Mouse (Mus musculus): ENCODE results near the gene Noxo1. TPM values are rescaled to one million over a fixed set of nuclear protein-coding genes. Genes with fewer than 3 reads are reported as not detected.
A peak's percentile ranks its signal among the peaks of the same experiment; 100 is the strongest.

The Noxo1 gene
- polyA plus RNA-seq, 1 experiment from 2014 or later, result 2.0 TPM

- no peaks in the 10 kb centered on the region for H3K36me3 ChIP-seq (ENCODE audit: control insufficient read depth, insufficient read depth)
- H3K9me3 ChIP-seq (ENCODE audit: control insufficient read depth, low read length), result no peaks in the 10 kb centered on the region
- WGBS, result 88% methylated on average over 5 of the region's 5 CpGs
- no peak overlapping the region for H3K4me2 ChIP-seq (ENCODE audit: low read length)
- H3K27me3 ChIP-seq (replicated peaks; ENCODE audit: control insufficient read depth, insufficient read depth, low read length), result peaks cover 14% of the 10 kb centered on the region
- no peak overlapping the region for H3K27ac ChIP-seq (ENCODE audit: low read length)
- no peak overlapping the region for H3K4me3 ChIP-seq (replicated peaks; ENCODE audit: low read length)
- ATAC-seq, result no peak
- no peak overlapping the region for H3K9ac ChIP-seq (replicated peaks; ENCODE audit: low read depth, low read length)
- peaks cover 39% of the 10 kb centered on the region for H3K4me1 ChIP-seq (replicated peaks; ENCODE audit: control insufficient read depth, insufficient read depth, low read length)
Observed at GRCm38 (mm10) chr17:24692385-24692784, 3.6 kb upstream of the Noxo1 start.

GRCm38 (mm10) chr17:24695326-24696010 lies 566 bp upstream of the Noxo1 start:
- H3K4me2 ChIP-seq (ENCODE audit: low read length), result peak overlapping the region; percentile 70
- peak overlapping the region; percentile 79 for H3K4me3 ChIP-seq (replicated peaks; ENCODE audit: low read length)
- H3K36me3 ChIP-seq (ENCODE audit: control insufficient read depth, insufficient read depth), result no peaks in the 10 kb centered on the region; the same call in none of the 2 replicates
- 6% methylated on average over 51 of the region's 51 CpGs for WGBS
- H3K9ac ChIP-seq (replicated peaks; ENCODE audit: low read depth, low read length), result peak overlapping the region; percentile 87
- ATAC-seq, result peak; percentile 43
- H3K9me3 ChIP-seq (ENCODE audit: control insufficient read depth, low read length), result no peaks in the 10 kb centered on the region
- peak overlapping the region; percentile 90 for H3K27ac ChIP-seq (ENCODE audit: low read length)
- no peaks in the 10 kb centered on the region for H3K27me3 ChIP-seq (replicated peaks; ENCODE audit: control insufficient read depth, insufficient read depth, low read length)
- H3K4me1 ChIP-seq (replicated peaks; ENCODE audit: control insufficient read depth, insufficient read depth, low read length), result peaks cover 19% of the 10 kb centered on the region

GRCm38 (mm10) chr17:24697985-24698384 lies 2.0 kb downstream of the Noxo1 start:
- no peak overlapping the region for H3K27ac ChIP-seq (ENCODE audit: low read length)
- WGBS, result 12% methylated on average over 5 of the region's 5 CpGs
- no peak overlapping the region for H3K9ac ChIP-seq (replicated peaks; ENCODE audit: low read depth, low read length)
- H3K36me3 ChIP-seq (ENCODE audit: control insufficient read depth, insufficient read depth), result peaks cover 17% of the 10 kb centered on the region
- H3K4me3 ChIP-seq (replicated peaks; ENCODE audit: low read length), result no peak overlapping the region
- H3K27me3 ChIP-seq (replicated peaks; ENCODE audit: control insufficient read depth, insufficient read depth, low read length), result no peaks in the 10 kb centered on the region
- peaks cover 15% of the 10 kb centered on the region for H3K4me1 ChIP-seq (replicated peaks; ENCODE audit: control insufficient read depth, insufficient read depth, low read length)
- no peak overlapping the region for H3K4me2 ChIP-seq (ENCODE audit: low read length)
- no peak for ATAC-seq
- no peaks in the 10 kb centered on the region for H3K9me3 ChIP-seq (ENCODE audit: control insufficient read depth, low read length)

- WGBS, result 74% methylated on average over 9 of the region's 9 CpGs
Observed at GRCm38 (mm10) chr17:24698715-24699114, 2.7 kb downstream of the Noxo1 start.

GRCm38 (mm10) chr17:24699473-24699872 lies 3.4 kb downstream of the Noxo1 start:
- Histone ChIP-seq H3K4me3 (replicated peaks; ENCODE audit: low read length) (no peak overlapping the region), H3K27me3 (replicated peaks; ENCODE audit: control insufficient read depth, insufficient read depth, low read length) (no peaks in the 10 kb centered on the region), H3K9me3 (ENCODE audit: control insufficient read depth, low read length) (no peaks in the 10 kb centered on the region), H3K4me2 (ENCODE audit: low read length) (no peak overlapping the region), H3K9ac (replicated peaks; ENCODE audit: low read depth, low read length) (no peak overlapping the region), H3K36me3 (ENCODE audit: control insufficient read depth, insufficient read depth) (peaks cover 23% of the 10 kb centered on the region), H3K4me1 (replicated peaks; ENCODE audit: control insufficient read depth, insufficient read depth, low read length) (peaks cover 15% of the 10 kb centered on the region), H3K27ac (ENCODE audit: low read length) (no peak overlapping the region)
- no peak for ATAC-seq
- WGBS, result 85% methylated on average over 2 of the region's 2 CpGs

More at GRCm38 (mm10) chr17:24698715-24699114, 2.7 kb downstream of the Noxo1 start:
- no peak for ATAC-seq
- Histone ChIP-seq H3K9me3 (ENCODE audit: control insufficient read depth, low read length) (no peaks in the 10 kb centered on the region), H3K4me3 (replicated peaks; ENCODE audit: low read length) (no peak overlapping the region), H3K4me2 (ENCODE audit: low read length) (no peak overlapping the region), H3K9ac (replicated peaks; ENCODE audit: low read depth, low read length) (no peak overlapping the region), H3K27ac (ENCODE audit: low read length) (no peak overlapping the region), H3K36me3 (ENCODE audit: control insufficient read depth, insufficient read depth) (peaks cover 17% of the 10 kb centered on the region), H3K4me1 (replicated peaks; ENCODE audit: control insufficient read depth, insufficient read depth, low read length) (peaks cover 15% of the 10 kb centered on the region), H3K27me3 (replicated peaks; ENCODE audit: control insufficient read depth, insufficient read depth, low read length) (no peaks in the 10 kb centered on the region)

- Histone ChIP-seq H3K36me3 (ENCODE audit: control insufficient read depth, insufficient read depth) (peaks cover 24% of the 10 kb centered on the region), H3K4me3 (replicated peaks; ENCODE audit: low read length) (no peak overlapping the region), H3K4me1 (replicated peaks; ENCODE audit: control insufficient read depth, insufficient read depth, low read length) (peaks cover 10% of the 10 kb centered on the region), H3K9ac (replicated peaks; ENCODE audit: low read depth, low read length) (no peak overlapping the region), H3K4me2 (ENCODE audit: low read length) (no peak overlapping the region), H3K9me3 (ENCODE audit: control insufficient read depth, low read length) (no peaks in the 10 kb centered on the region), H3K27ac (ENCODE audit: low read length) (no peak overlapping the region), H3K27me3 (replicated peaks; ENCODE audit: control insufficient read depth, insufficient read depth, low read length) (no peaks in the 10 kb centered on the region)
- WGBS, result 93% methylated on average over 9 of the region's 9 CpGs
- ATAC-seq, result no peak
Observed at GRCm38 (mm10) chr17:24701251-24701650, 5.2 kb downstream of the Noxo1 start.

- no peak overlapping the region for H3K27ac ChIP-seq (ENCODE audit: low read length)
- peaks cover 23% of the 10 kb centered on the region for H3K36me3 ChIP-seq (ENCODE audit: control insufficient read depth, insufficient read depth)
- no peak for ATAC-seq
- H3K4me3 ChIP-seq (replicated peaks; ENCODE audit: low read length), result no peak overlapping the region
- peaks cover 16% of the 10 kb centered on the region for H3K4me1 ChIP-seq (replicated peaks; ENCODE audit: control insufficient read depth, insufficient read depth, low read length)
- H3K27me3 ChIP-seq (replicated peaks; ENCODE audit: control insufficient read depth, insufficient read depth, low read length), result no peaks in the 10 kb centered on the region
- H3K4me2 ChIP-seq (ENCODE audit: low read length), result no peak overlapping the region
- H3K9me3 ChIP-seq (ENCODE audit: control insufficient read depth, low read length), result no peaks in the 10 kb centered on the region
- 96% methylated on average over 3 of the region's 3 CpGs for WGBS
- H3K9ac ChIP-seq (replicated peaks; ENCODE audit: low read depth, low read length), result no peak overlapping the region
Observed at GRCm38 (mm10) chr17:24705821-24706220, 9.8 kb downstream of the Noxo1 start.

- peak within 1 kb of the TSS; percentile 82 for H3K27ac ChIP-seq (ENCODE audit: low read length)
- peaks cover 9% of the 10 kb centered on the region for H3K36me3 ChIP-seq (ENCODE audit: control insufficient read depth, insufficient read depth)
- peak within 1 kb of the TSS; percentile 78 for H3K9ac ChIP-seq (replicated peaks; ENCODE audit: low read depth, low read length)
- no peaks in the 10 kb centered on the region for H3K27me3 ChIP-seq (replicated peaks; ENCODE audit: control insufficient read depth, insufficient read depth, low read length)
- no peaks in the 10 kb centered on the region for H3K9me3 ChIP-seq (ENCODE audit: control insufficient read depth, low read length)
- peak; percentile 95 for ATAC-seq
- H3K4me2 ChIP-seq (ENCODE audit: low read length), result peak within 1 kb of the TSS; percentile 92
- 3% methylated on average over 32 of the region's 32 CpGs for WGBS
- H3K4me3 ChIP-seq (replicated peaks; ENCODE audit: low read length), result peak within 1 kb of the TSS; percentile 93
- H3K4me1 ChIP-seq (replicated peaks; ENCODE audit: control insufficient read depth, insufficient read depth, low read length), result peaks cover 16% of the 10 kb centered on the region
Observed at GRCm38 (mm10) chr17:24706982-24707800, 11.2 kb downstream of the Noxo1 start, which contains the start of gene Tbl3. Tbl3 (minus strand) TSS chr17:24707660.

GRCm38 (mm10) chr17:24707801-24708425 lies 11.9 kb downstream of the Noxo1 start:
- peak overlapping the region; percentile 93 for H3K4me3 ChIP-seq (replicated peaks; ENCODE audit: low read length)
- peaks cover 8% of the 10 kb centered on the region for H3K36me3 ChIP-seq (ENCODE audit: control insufficient read depth, insufficient read depth)
- H3K27ac ChIP-seq (ENCODE audit: low read length), result peak overlapping the region; percentile 82
- H3K4me1 ChIP-seq (replicated peaks; ENCODE audit: control insufficient read depth, insufficient read depth, low read length), result peaks cover 16% of the 10 kb centered on the region
- H3K27me3 ChIP-seq (replicated peaks; ENCODE audit: control insufficient read depth, insufficient read depth, low read length), result no peaks in the 10 kb centered on the region
- H3K9ac ChIP-seq (replicated peaks; ENCODE audit: low read depth, low read length), result peak overlapping the region; percentile 78
- peak; percentile 53 for ATAC-seq
- peak overlapping the region; percentile 92 for H3K4me2 ChIP-seq (ENCODE audit: low read length)
- H3K9me3 ChIP-seq (ENCODE audit: control insufficient read depth, low read length), result no peaks in the 10 kb centered on the region
- WGBS, result 6% methylated on average over 24 of the region's 24 CpGs
